Comparison of ENCODE assay signal across 25 mouse cellular contexts in genomic region chr8:57405277-57405817, GRCm38 (mm10). TPM values are rescaled to one million over a fixed set of nuclear protein-coding genes. Genes with fewer than 3 reads are reported as not detected.
DNase-seq lines count a peak whose midpoint lies in the region; ATAC-seq and TF ChIP-seq lines count a peak whose summit lies in the region.
"Had no signal": no experiment of that assay in that cellular context is flagged by ENCODE, and none has a peak within 500 bp of the region (broad histone marks: within the 10 kb centered on the region; RNA-seq: fewer than 3 reads in every experiment).

No protein-coding gene starts in this region.

- no peak for TF ChIP-seq CTCF in kidney, postnatal 0 days (IDR thresholded peaks at IDR 0.05; ENCODE audit: low read depth)
- TF ChIP-seq CTCF in kidney, adult 2 months (conservative IDR thresholded peaks at IDR 0.05; ENCODE audit: insufficient read depth, insufficient read length, low read depth, low read length) = no peak
- no peak for TF ChIP-seq CTCF in liver, postnatal 0 days (IDR thresholded peaks at IDR 0.05; ENCODE audit: low read depth)

- no peaks in the 10 kb centered on the region for H3K4me1 ChIP-seq in kidney, postnatal 0 days (replicated peaks; ENCODE audit: insufficient read depth, low read length)
- H3K4me1 ChIP-seq in kidney, adult 2 months (ENCODE audit: control insufficient read depth, insufficient read depth, low read length) = no peaks in the 10 kb centered on the region
- no peaks in the 10 kb centered on the region for H3K4me1 ChIP-seq in liver, postnatal 0 days (ENCODE audit: insufficient read depth)
- H3K4me1 ChIP-seq: intestine, embryonic 15.5 days; liver, embryonic 12.5 days had no signal

- no peak for TF ChIP-seq EP300 in liver, postnatal 0 days (IDR thresholded peaks at IDR 0.05; ENCODE audit: low read depth)

- no peak overlapping the region for H3K27ac ChIP-seq in kidney, postnatal 0 days
- H3K27ac ChIP-seq in kidney, adult 2 months (ENCODE audit: insufficient read depth, low read depth, low read length) = no peak overlapping the region
- no peak overlapping the region for H3K27ac ChIP-seq in liver, postnatal 0 days (ENCODE audit: low read depth)
- H3K27ac ChIP-seq: gastrocnemius, adult 2 months; heart, embryonic 13.5 days; hindbrain, embryonic 14.5 days; intestine, embryonic 15.5 days; layer of hippocampus, adult 2 months; liver, embryonic 12.5 days had no signal

- no peak for TF ChIP-seq POLR2A in kidney, adult 2 months (IDR thresholded peaks at IDR 0.05; ENCODE audit: low read depth, low read length)

- WGBS in kidney, postnatal 0 days = 22% methylated on average over 11 of the region's 11 CpGs
- 41% methylated on average over 11 of the region's 11 CpGs for WGBS in kidney, adult 2 months
- 62% methylated on average over 11 of the region's 11 CpGs for WGBS in liver, postnatal 0 days (ENCODE audit: insufficient replicate concordance)

- H3K9ac ChIP-seq in kidney, postnatal 0 days (ENCODE audit: low read depth, low read length) = no peak overlapping the region
- no peak overlapping the region for H3K9ac ChIP-seq in liver, postnatal 0 days (replicated peaks)
- H3K9ac ChIP-seq: heart, embryonic 13.5 days; hindbrain, embryonic 14.5 days; intestine, embryonic 15.5 days; liver, embryonic 12.5 days; lung, embryonic 14.5 days had no signal

- no peaks in the 10 kb centered on the region for H3K9me3 ChIP-seq in kidney, postnatal 0 days (replicated peaks; ENCODE audit: low read length)
- H3K9me3 ChIP-seq in liver, postnatal 0 days (ENCODE audit: low read length) = no peaks in the 10 kb centered on the region
- H3K9me3 ChIP-seq: heart, embryonic 13.5 days; intestine, embryonic 15.5 days; liver, embryonic 12.5 days had no signal

- DNase-seq in kidney, postnatal 0 days (ENCODE audit: low spot score) = peak; percentile 37
- DNase-seq in kidney, adult 2 months = no peak
- peak; percentile 80 for DNase-seq in Muller cell, postnatal 12 days (ENCODE audit: inconsistent ontology term)
- DNase-seq in embryo, embryonic 11.5 days (ENCODE audit: low read depth, low spot score) = peak; percentile 36
- DNase-seq in mesoderm, embryonic 11.5 days (ENCODE audit: low read depth, low spot score) = peak; percentile 82
- DNase-seq in gastrocnemius, postnatal 25 days = no peak
- DNase-seq in liver, postnatal 0 days = no peak
- DNase-seq in liver = no peak
- DNase-seq: adrenal gland, postnatal 10 days; cerebellum, adult 9-10 months; gastrocnemius, adult 2 months; heart, adult 18-20 months; heart, postnatal 36 days; kidney, postnatal 10 days; lung, embryonic 14.5 days; lung, postnatal 4 days; midbrain, embryonic 14.5 days had no signal

- 0 out of 2 replicates have a peak, but pooled peaks cover 6% of the 10 kb centered on the region for H3K27me3 ChIP-seq in kidney, postnatal 0 days (ENCODE audit: insufficient read depth, low read length)
- peaks cover 1% of the 10 kb centered on the region; the same call in 1 of the 2 replicates for H3K27me3 ChIP-seq in kidney, adult 2 months (replicated peaks; ENCODE audit: control insufficient read depth, insufficient read depth, low read length)
- H3K27me3 ChIP-seq in liver, postnatal 0 days (ENCODE audit: insufficient read depth, low read length) = peaks cover 3% of the 10 kb centered on the region

- no peak for ATAC-seq in kidney, postnatal 0 days (replicated peaks; ENCODE audit: low FRiP score, low read depth)
- no peak for ATAC-seq in liver, postnatal 0 days
- ATAC-seq: activated CD4-positive, CD25-positive, alpha-beta regulatory T cell, adult 4 months; intestine, embryonic 15.5 days; liver, embryonic 12.5 days had no signal

- no peak overlapping the region for H3K4me3 ChIP-seq in kidney, postnatal 0 days (replicated peaks; ENCODE audit: low read depth, low read length)
- H3K4me3 ChIP-seq in kidney, adult 2 months (ENCODE audit: insufficient read depth, low read depth, low read length) = no peak overlapping the region
- no peak overlapping the region for H3K4me3 ChIP-seq in liver, postnatal 0 days (ENCODE audit: low read depth, low read length)
- H3K4me3 ChIP-seq: gastrocnemius, adult 2 months; heart, embryonic 13.5 days; intestine, embryonic 15.5 days; layer of hippocampus, adult 2 months; liver, embryonic 12.5 days had no signal

- no peaks in the 10 kb centered on the region for H3K36me3 ChIP-seq in kidney, postnatal 0 days (ENCODE audit: insufficient read depth, low read length)
- H3K36me3 ChIP-seq in kidney, adult 2 months (ENCODE audit: control insufficient read depth, insufficient read depth, low read length) = no peaks in the 10 kb centered on the region
- no peaks in the 10 kb centered on the region for H3K36me3 ChIP-seq in liver, postnatal 0 days (replicated peaks; ENCODE audit: insufficient read depth, low read length)
- H3K36me3 ChIP-seq: heart, embryonic 13.5 days; intestine, embryonic 15.5 days; liver, embryonic 12.5 days had no signal

- H3K4me2 ChIP-seq in kidney, postnatal 0 days (ENCODE audit: low read length) = no peak overlapping the region
- no peak overlapping the region for H3K4me2 ChIP-seq in liver, postnatal 0 days (ENCODE audit: low read depth, low read length)
- H3K4me2 ChIP-seq: heart, embryonic 13.5 days; hindbrain, embryonic 14.5 days; intestine, embryonic 15.5 days; liver, embryonic 12.5 days; lung, embryonic 14.5 days had no signal

RNA-seq across cellular contexts. Expression of gene Scrg1, which starts 50.4 kb away (rescaled TPM):
- polyA plus RNA-seq in kidney, postnatal 0 days (2015; fragmentation: Nextera tagmentation; extraction: Ambion mirVana) = not detected in 2 replicates
- 0.68 and 1.2 TPM in 2 replicates for polyA plus RNA-seq in kidney, adult 2 months (2012; rRNA removed)
- total RNA-seq in gastrocnemius, postnatal 25 days (2021) = not detected
- 1.6 TPM in 2 replicates for polyA plus RNA-seq in liver, postnatal 0 days (2015; fragmentation: Nextera tagmentation; extraction: Ambion mirVana)
- total RNA-seq: gastrocnemius, adult 2 months; heart, adult 18-20 months; heart, postnatal 36 days had no signal
- polyA plus RNA-seq: activated CD4-positive, CD25-positive, alpha-beta regulatory T cell, adult 4 months; forebrain, embryonic 11.5 days; small intestine, adult 2 months had no signal

Comparison
In these comparisons a context has a peak if more than half of its experiments do, and no peak if none do; other contexts are left out.
1. DNase-seq: peak in kidney, postnatal 0 days (single experiment), Muller cell, postnatal 12 days (single experiment), embryo, embryonic 11.5 days (single experiment) and mesoderm, embryonic 11.5 days (single experiment); none in kidney, adult 2 months (single experiment), gastrocnemius, postnatal 25 days (single experiment), liver, postnatal 0 days (single experiment) and liver (single experiment).